Mouse (Mus musculus) hindbrain, embryonic 13.5 days (tissue): Measurements from ENCODE around the gene Csf1. TPM values are rescaled to one million over a fixed set of nuclear protein-coding genes. Genes with fewer than 3 reads are reported as not detected.

Experiments used
- ATAC-seq: fragments of 200-750 bp; cut with Nextera tagmentation; 2 replicates; pipeline ENCODE4 v1.8.0; 2017; ENCODE audit warnings: moderate TSS enrichment; ENCODE audit not compliant: low FRiP score
- H3K27ac ChIP-seq: fragments of 300-500 bp; sonication (generic); 2 replicates; pipeline ENCODE4 v1.5.1; 2015; ENCODE audit warnings: inconsistent platforms, mild to moderate bottlenecking, moderate library complexity
- H3K27me3 ChIP-seq: fragments of 300-500 bp; sonication (generic); 2 replicates; pipeline ENCODE4 v1.6.1; 2015; ENCODE audit warnings: mild to moderate bottlenecking, inconsistent platforms
- H3K36me3 ChIP-seq: fragments of 300-500 bp; sonication (generic); 2 replicates; pipeline ENCODE4 v1.6.1; 2015; ENCODE audit warnings: mild to moderate bottlenecking, inconsistent platforms
- H3K4me1 ChIP-seq: fragments of 300-500 bp; sonication (generic); replicated peaks from 2 replicates; pipeline ENCODE4 v1.6.1; 2015; ENCODE audit warnings: inconsistent platforms
- H3K4me2 ChIP-seq: fragments of 300-500 bp; sonication (generic); 2 replicates; pipeline ENCODE4 v1.6.1; 2015; ENCODE audit warnings: inconsistent platforms, mild to moderate bottlenecking, moderate library complexity
- H3K4me3 ChIP-seq: fragments of 300-500 bp; sonication (generic); 2 replicates; pipeline ENCODE4 v1.5.1; 2015; ENCODE audit warnings: mild to moderate bottlenecking, inconsistent platforms
- H3K9ac ChIP-seq: fragments of 300-500 bp; sonication (generic); 2 replicates; pipeline ENCODE4 v1.6.1; 2015; ENCODE audit warnings: mild to moderate bottlenecking, inconsistent platforms
- H3K9me3 ChIP-seq: fragments of 300-500 bp; sonication (generic); 2 replicates; pipeline ENCODE4 v1.6.1; 2016; ENCODE audit warnings: inconsistent platforms
- WGBS: fragments of 180-500 bp; shearing (Covaris S2); methylation state at CpG from one replicate; pipeline ENCODE4 v1.1.7; 2015; 5-methylcytosine and 5-hydroxymethylcytosine counted together
- polyA plus RNA-seq: library from polyadenylated mRNA; unstranded; fragments of >200 nt; fragmentation: Nextera tagmentation; extraction: Ambion mirVana; gene quantifications from 2 replicates; pipeline ENCODE4 v1.2.1, GENCODE M21; 2015

Gene Csf1
- polyA plus RNA-seq = 6.3 and 6.5 TPM in 2 replicates

- Histone ChIP-seq H3K9ac (peak within 1 kb of the TSS; percentile 85), H3K4me1 (peaks cover 44% of the 10 kb centered on the region), H3K4me2 (peak within 1 kb of the TSS; percentile 95), H3K9me3 (no peaks in the 10 kb centered on the region), H3K27ac (peak within 1 kb of the TSS; percentile 78), H3K36me3 (no peaks in the 10 kb centered on the region), H3K4me3 (peak within 1 kb of the TSS; percentile 66), H3K27me3 (0 out of 2 replicates have a peak, but pooled peaks cover 3% of the 10 kb centered on the region)
- ATAC-seq = peak; percentile 87
- WGBS = under 1% methylated on average over 56 of the region's 56 CpGs
These were observed at the start of gene Csf1 for GRCm38 (mm10) chr3:107759929-107760581. Gene Csf1, minus strand, starts transcription at chr3:107760469.

GRCm38 (mm10) chr3:107808013-107808750, 47.9 kb upstream of the Csf1 start:
- Histone ChIP-seq H3K9ac (no peak overlapping the region), H3K27me3 (no peaks in the 10 kb centered on the region), H3K4me3 (no peak overlapping the region), H3K4me1 (peaks cover 15% of the 10 kb centered on the region), H3K9me3 (no peaks in the 10 kb centered on the region), H3K27ac (no peak overlapping the region), H3K4me2 (no peak overlapping the region), H3K36me3 (no peaks in the 10 kb centered on the region)
- WGBS = 41% methylated on average over 14 of the region's 14 CpGs
- no peak for ATAC-seq

- Histone ChIP-seq H3K27me3 (no peaks in the 10 kb centered on the region), H3K4me2 (no peak overlapping the region), H3K36me3 (no peaks in the 10 kb centered on the region), H3K4me1 (peaks cover 15% of the 10 kb centered on the region), H3K9me3 (no peaks in the 10 kb centered on the region), H3K9ac (no peak overlapping the region), H3K27ac (0 out of 2 replicates have a peak overlapping the region, but pooled peaks have one; percentile 35), H3K4me3 (no peak overlapping the region)
- ATAC-seq = no peak
- 33% methylated on average over 6 of the region's 6 CpGs for WGBS
These were observed 47.2 kb upstream of the Csf1 start for GRCm38 (mm10) chr3:107807386-107807974.

DNA sequence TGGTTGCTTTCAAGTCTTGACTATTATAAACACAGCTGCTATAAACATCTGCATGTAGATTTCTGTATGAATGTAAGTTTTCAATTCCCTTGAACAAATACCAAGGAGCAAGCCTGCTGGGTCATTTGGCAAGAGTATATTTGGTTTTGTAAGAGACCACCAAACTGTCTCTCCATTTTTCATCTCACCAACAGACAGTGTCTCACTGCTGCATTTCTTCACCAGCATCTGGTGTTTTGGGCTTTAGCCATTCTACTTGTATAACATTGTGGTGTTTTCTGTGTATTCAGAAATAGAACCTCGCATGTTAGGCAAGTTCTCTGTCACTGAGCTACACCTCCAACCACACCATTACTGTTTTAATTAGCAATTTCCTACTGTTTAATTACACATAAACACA, 46.6 kb upstream of the Csf1 start:
- WGBS = 86% methylated on average over 1 of the region's 1 CpGs
- ATAC-seq = no peak
- H3K36me3 ChIP-seq = no peaks in the 10 kb centered on the region

DNA sequence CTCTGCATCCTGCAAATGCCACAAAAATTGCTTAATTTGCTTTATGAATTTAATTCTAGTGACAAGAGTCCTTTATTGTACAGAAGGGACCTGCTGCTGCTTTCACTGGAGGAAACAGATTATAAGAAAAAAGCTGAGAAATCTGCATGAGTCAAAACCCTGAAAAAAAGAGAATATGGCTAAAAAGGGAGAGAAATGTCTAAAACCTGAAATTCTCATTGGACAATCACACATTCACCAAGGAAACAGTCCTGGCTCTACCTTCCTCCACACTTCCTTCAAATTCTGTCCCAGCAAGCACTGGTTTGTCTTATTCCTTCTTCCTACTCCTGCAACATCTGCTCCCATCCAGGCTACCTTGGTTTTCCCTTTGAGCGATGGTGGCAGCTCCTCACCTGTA, 44.5 kb upstream of the Csf1 start:
- Histone ChIP-seq H3K4me3 (no peak overlapping the region), H3K27ac (no peak overlapping the region), H3K4me1 (peaks cover 15% of the 10 kb centered on the region), H3K4me2 (no peak overlapping the region), H3K9me3 (no peaks in the 10 kb centered on the region), H3K9ac (no peak overlapping the region), H3K27me3 (no peaks in the 10 kb centered on the region), H3K36me3 (no peaks in the 10 kb centered on the region)
- no peak for ATAC-seq
- 96% methylated on average over 1 of the region's 1 CpGs for WGBS

More for the DNA sequence above, 46.6 kb upstream of the Csf1 start:
- Histone ChIP-seq H3K9ac (no peak overlapping the region), H3K9me3 (no peaks in the 10 kb centered on the region), H3K4me2 (no peak overlapping the region), H3K27ac (no peak overlapping the region), H3K4me1 (peaks cover 15% of the 10 kb centered on the region), H3K4me3 (no peak overlapping the region), H3K27me3 (no peaks in the 10 kb centered on the region)

GRCm38 (mm10) chr3:107802185-107802946, 42.1 kb upstream of the Csf1 start:
- Histone ChIP-seq H3K4me3 (no peak overlapping the region), H3K4me1 (peaks cover 3% of the 10 kb centered on the region), H3K36me3 (no peaks in the 10 kb centered on the region), H3K9me3 (no peaks in the 10 kb centered on the region), H3K9ac (no peak overlapping the region), H3K27ac (no peak overlapping the region), H3K4me2 (no peak overlapping the region), H3K27me3 (no peaks in the 10 kb centered on the region)
- no peak for ATAC-seq
- 93% methylated on average over 8 of the region's 8 CpGs for WGBS

DNA sequence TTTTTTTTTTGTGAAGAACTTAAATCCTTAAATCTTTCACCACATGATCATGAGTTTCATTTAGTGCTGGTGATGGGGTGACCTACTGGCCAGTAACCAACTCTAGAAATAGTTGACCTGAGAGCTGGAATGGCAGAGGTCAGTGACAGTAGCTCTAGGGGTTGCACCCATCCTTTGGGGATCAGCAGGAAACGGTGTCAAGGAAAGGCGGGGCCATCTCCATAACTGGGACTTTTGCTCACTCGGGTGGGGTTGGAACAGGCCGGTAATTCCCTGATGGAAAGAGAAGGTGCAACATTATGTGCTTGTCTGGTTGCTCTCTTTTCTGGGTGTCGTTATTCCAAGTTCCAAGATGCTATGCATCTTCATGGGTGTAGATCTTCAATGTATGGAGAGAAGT, 38.7 kb upstream of the Csf1 start:
- Histone ChIP-seq H3K27ac (no peak overlapping the region), H3K4me3 (no peak overlapping the region), H3K4me1 (peaks cover 2% of the 10 kb centered on the region), H3K9me3 (no peaks in the 10 kb centered on the region), H3K27me3 (no peaks in the 10 kb centered on the region), H3K4me2 (no peak overlapping the region), H3K9ac (no peak overlapping the region), H3K36me3 (no peaks in the 10 kb centered on the region)
- 90% methylated on average over 5 of the region's 5 CpGs for WGBS
- ATAC-seq = no peak

DNA sequence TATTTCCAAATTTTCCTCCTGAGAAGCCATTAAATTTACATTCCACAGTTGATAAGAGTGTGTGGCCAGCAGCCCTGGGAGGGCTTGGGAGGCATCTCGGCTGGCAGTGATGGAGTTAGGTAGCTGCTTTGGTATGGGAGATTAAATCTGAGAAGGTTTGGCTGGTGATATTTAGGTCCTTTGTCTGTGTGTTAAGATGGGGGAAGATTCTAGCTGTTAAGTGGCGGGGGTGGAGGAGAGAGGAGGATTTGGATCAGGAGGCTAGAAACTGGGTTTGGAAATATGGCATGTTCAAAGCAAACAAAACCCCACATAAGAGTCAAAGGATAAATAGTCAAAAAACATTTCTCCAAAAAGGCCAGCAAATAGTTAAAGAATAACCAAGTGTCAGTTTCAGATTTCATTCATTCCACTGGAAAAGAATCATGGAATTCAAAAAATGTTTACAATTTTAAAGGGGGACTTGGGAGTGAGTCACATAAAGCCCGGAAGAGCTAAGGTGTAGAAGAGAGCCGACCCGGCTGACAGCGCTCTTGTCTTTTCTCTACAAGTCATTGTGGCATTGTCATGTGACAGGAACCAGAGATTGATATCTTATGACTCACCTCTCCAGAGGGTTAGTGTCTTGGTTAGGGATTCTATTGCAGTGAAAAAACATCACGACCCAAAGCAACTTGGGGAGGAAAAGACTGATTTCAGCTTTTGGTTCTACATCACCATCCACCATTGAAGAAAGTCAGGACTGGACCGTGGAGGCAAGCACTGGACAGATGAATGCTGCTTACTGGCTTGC, 36.1 kb upstream of the Csf1 start:
- no peak overlapping the region for H3K4me2 ChIP-seq
- peaks cover 13% of the 10 kb centered on the region for H3K4me1 ChIP-seq
- no peaks in the 10 kb centered on the region for H3K36me3 ChIP-seq
- H3K4me3 ChIP-seq = no peak overlapping the region
- ATAC-seq = no peak
- no peaks in the 10 kb centered on the region for H3K9me3 ChIP-seq
- H3K27ac ChIP-seq = no peak overlapping the region
- H3K9ac ChIP-seq = no peak overlapping the region
- WGBS = 78% methylated on average over 8 of the region's 8 CpGs
- H3K27me3 ChIP-seq = no peaks in the 10 kb centered on the region

DNA sequence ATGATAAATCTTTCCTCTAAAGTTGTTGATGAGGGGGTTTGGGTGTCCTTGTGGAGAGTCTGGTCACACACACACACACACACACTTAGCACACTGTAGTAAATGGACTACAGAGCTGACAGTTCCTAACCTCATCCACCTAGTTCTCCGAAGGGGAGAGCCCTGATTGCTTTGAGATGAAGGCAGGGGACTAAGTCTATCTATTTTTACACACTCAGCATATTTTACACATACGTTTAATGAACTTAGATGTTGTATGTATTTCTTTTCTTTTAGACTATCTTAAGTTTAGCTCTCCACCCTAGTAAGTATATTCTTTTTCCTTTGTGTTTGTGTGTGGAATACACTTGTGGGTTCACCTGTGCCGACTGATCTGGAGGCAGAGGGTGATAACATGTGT, 34.6 kb upstream of the Csf1 start:
- H3K9ac ChIP-seq = no peak overlapping the region
- H3K27ac ChIP-seq = no peak overlapping the region
- no peaks in the 10 kb centered on the region for H3K36me3 ChIP-seq
- no peak overlapping the region for H3K4me2 ChIP-seq
- H3K4me1 ChIP-seq = peaks cover 13% of the 10 kb centered on the region
- WGBS = 91% methylated on average over 3 of the region's 3 CpGs
- no peaks in the 10 kb centered on the region for H3K27me3 ChIP-seq
- ATAC-seq = no peak
- H3K9me3 ChIP-seq = no peaks in the 10 kb centered on the region
- no peak overlapping the region for H3K4me3 ChIP-seq

GRCm38 (mm10) chr3:107793300-107794201, 33.3 kb upstream of the Csf1 start:
- no peak overlapping the region for H3K4me3 ChIP-seq
- H3K9ac ChIP-seq = peak overlapping the region; percentile 39
- peak; percentile 75 for ATAC-seq
- peak overlapping the region; percentile 76 for H3K27ac ChIP-seq
- 13% methylated on average over 10 of the region's 10 CpGs for WGBS
- no peaks in the 10 kb centered on the region for H3K27me3 ChIP-seq
- H3K4me1 ChIP-seq = peaks cover 13% of the 10 kb centered on the region
- H3K9me3 ChIP-seq = no peaks in the 10 kb centered on the region
- no peaks in the 10 kb centered on the region for H3K36me3 ChIP-seq
- 0 out of 2 replicates have a peak overlapping the region, but pooled peaks have one; percentile 10 for H3K4me2 ChIP-seq

DNA sequence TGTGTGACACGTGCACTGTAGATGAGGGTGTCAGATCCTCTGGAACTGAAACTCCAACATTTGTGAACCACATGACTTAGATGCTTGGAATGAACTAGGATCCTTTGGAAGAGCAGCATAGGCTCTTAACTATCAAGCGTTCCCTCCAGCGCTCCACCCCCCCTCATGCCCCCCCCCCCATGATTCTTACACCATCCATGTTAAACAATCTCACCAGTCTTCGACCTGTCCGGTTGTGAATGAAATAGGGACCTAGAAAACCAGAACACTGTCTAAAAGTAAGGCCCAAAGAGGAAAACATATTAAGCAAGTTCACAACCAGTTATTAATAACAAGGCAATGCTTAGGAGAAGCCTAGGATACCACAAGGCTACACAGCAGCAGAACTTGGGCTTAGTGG, 32.5 kb upstream of the Csf1 start:
- no peak overlapping the region for H3K4me3 ChIP-seq
- ATAC-seq = no peak
- H3K9me3 ChIP-seq = no peaks in the 10 kb centered on the region
- no peak overlapping the region for H3K4me2 ChIP-seq
- no peaks in the 10 kb centered on the region for H3K36me3 ChIP-seq
- H3K4me1 ChIP-seq = peaks cover 15% of the 10 kb centered on the region
- 86% methylated on average over 5 of the region's 5 CpGs for WGBS
- H3K9ac ChIP-seq = no peak overlapping the region
- no peaks in the 10 kb centered on the region for H3K27me3 ChIP-seq
- peak overlapping the region; percentile 76 for H3K27ac ChIP-seq
